Mouse (Mus musculus): ENCODE measurements around the gene D7Ertd443e.

D7Ertd443e gene

GRCm38 (mm10) chr7:134227101-134227500, 158.4 kb downstream of the D7Ertd443e start:
- DNase-seq (ENCODE audit: low read depth), result no peak

DNA sequence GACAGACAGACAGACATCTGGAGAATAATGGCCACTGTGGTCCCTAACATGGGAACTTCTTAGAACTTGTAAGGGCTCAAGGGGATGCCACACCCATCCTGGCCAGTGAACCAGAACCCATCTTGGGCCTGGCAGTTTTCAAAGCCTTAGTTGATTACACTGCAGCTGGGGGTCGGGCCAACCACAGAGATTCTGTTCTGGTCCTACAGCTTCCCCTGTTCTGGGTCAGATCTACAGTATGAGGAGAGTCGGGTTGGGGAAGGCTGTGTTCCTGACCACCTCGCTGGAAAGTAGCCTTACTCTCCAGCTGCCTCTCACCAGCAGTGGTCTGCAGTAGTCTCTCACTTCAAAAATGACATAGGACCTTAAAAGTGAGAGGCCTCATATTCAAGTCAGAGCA, 159.2 kb downstream of the D7Ertd443e start:
- no peak for DNase-seq (ENCODE audit: low read depth)

- peak; percentile 78 for DNase-seq (ENCODE audit: low read depth)
Measured at GRCm38 (mm10) chr7:134224741-134225612, 160.5 kb downstream of the D7Ertd443e start.

DNA sequence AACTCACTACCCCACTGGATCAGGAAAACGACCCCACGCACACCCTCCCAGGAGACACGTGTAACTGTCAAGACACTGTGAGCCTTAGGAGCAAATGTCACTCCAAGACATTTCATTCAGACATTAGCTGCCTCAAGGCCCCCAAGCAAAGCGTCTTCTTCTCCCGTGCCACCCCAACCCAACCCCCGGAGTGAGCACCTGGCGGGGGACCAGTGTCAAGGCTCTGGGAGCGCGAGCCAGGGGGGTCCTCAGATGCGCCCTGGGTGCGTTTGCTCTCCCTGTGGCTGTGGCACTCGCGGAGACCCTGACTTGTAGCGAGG, 161.1 kb downstream of the D7Ertd443e start:
- DNase-seq (ENCODE audit: low read depth), result no peak

DNA sequence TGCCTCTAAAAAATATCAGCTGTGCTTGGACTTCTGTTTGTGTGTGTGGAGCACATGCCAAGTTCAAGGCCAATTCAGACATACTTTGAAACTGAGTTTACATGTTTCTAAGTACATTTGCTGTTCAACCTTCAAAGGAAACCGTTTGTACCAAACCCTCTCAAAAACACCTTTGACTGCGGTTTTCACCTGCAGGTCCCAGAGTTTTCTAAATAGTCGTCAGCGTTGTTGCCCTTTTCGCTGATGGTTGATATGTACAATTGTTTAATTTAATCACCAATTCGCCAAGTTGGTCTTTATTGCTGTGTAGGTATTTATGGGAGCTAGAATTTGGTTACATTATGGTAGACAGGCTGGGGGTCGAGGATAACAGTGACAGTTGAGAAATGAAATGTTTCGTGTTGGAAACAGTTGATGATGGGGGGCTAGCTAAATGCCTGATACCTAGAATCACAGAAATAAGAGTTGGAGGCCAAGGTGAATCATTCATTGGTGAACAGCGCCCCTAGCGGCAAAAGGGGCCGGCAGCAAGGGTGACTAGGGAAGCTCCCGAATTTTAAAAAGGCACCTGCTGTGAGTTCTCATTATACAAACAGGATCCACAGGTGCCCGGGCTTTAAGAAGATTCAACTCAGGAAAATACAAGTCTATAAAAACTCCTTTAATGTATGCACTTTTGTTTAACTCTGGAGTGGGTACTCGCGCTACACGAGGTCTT, 161.9 kb downstream of the D7Ertd443e start:
- DNase-seq (ENCODE audit: low read depth), result peak; percentile 90
